Mouse (Mus musculus) forebrain, embryonic 14.5 days (tissue): Measurements from ENCODE around the gene Stim1. TPM values are rescaled to one million over a fixed set of nuclear protein-coding genes. Genes with fewer than 3 reads are reported as not detected.

Experiments
- ATAC-seq: fragments of 200-750 bp; cut with Nextera tagmentation; 2 replicates; pipeline ENCODE4 v1.8.0; 2017; ENCODE audit warnings: mild to moderate bottlenecking, moderate library complexity
- DNase-seq: peaks from one replicate; pipeline ENCODE4 v3.0.0-alpha.2; 2015; ENCODE audit warnings: low spot score
- H3K27ac ChIP-seq: fragments of 300-500 bp; sonication (generic); 2 replicates; pipeline ENCODE4 v1.5.1; 2014; ENCODE audit warnings: low read depth, mild to moderate bottlenecking, control low read depth, low read length, moderate library complexity
- H3K27me3 ChIP-seq: fragments of 300-500 bp; sonication (generic); replicated peaks from 2 replicates; pipeline ENCODE4 v1.6.1; 2014; ENCODE audit warnings: low read length, control low read depth, mixed read lengths; ENCODE audit not compliant: control insufficient read depth, insufficient read depth
- H3K36me3 ChIP-seq: fragments of 300-500 bp; sonication (generic); 2 replicates; pipeline ENCODE4 v1.6.1; 2014; ENCODE audit warnings: low read length, control low read depth; ENCODE audit not compliant: control insufficient read depth, insufficient read depth
- H3K4me1 ChIP-seq: fragments of 300-500 bp; sonication (generic); 2 replicates; pipeline ENCODE4 v1.6.1; 2014; ENCODE audit warnings: antibody characterized with exemption, low read length, control low read depth; ENCODE audit not compliant: control insufficient read depth, insufficient read depth
- H3K4me2 ChIP-seq: fragments of 300-500 bp; sonication (generic); 2 replicates; pipeline ENCODE4 v1.6.1; 2014; ENCODE audit warnings: mild to moderate bottlenecking, control low read depth, low read length
- H3K4me3 ChIP-seq: fragments of 300-500 bp; sonication (generic); 2 replicates; pipeline ENCODE4 v1.5.1; 2014; ENCODE audit warnings: low read depth, low read length, control low read depth
- H3K9ac ChIP-seq: fragments of 300-500 bp; sonication (generic); 2 replicates; pipeline ENCODE4 v1.6.1; 2014; ENCODE audit warnings: mild to moderate bottlenecking, low read length, control low read depth, moderate library complexity
- H3K9me3 ChIP-seq: fragments of 300-500 bp; sonication (generic); replicated peaks from 2 replicates; pipeline ENCODE4 v1.6.1; 2016; ENCODE audit warnings: low read length, control low read depth, mixed read lengths; ENCODE audit not compliant: control insufficient read depth
- whole genome bisulfite sequencing: fragments of 180-500 bp; shearing (Covaris S2); extraction: QIAGEN DNeasy Blood & Tissue Kit; methylation state at CpG from one replicate; pipeline ENCODE4 v1.1.7; 2014; 5-methylcytosine and 5-hydroxymethylcytosine counted together
- polyA plus RNA-seq: library from polyadenylated mRNA; unstranded; fragments of >200 nt; fragmentation: Nextera tagmentation; extraction: Ambion mirVana; gene quantifications from 2 replicates; pipeline ENCODE4 v1.2.1, GENCODE M21; 2014

The Stim1 gene
- polyA plus RNA-seq, 1 experiment from 2014 or later: 6.5 TPM

GRCm38 (mm10) chr7:102272422-102272948 lies 4.9 kb downstream of the Stim1 start:
- Histone ChIP-seq H3K4me1 (peaks cover 4% of the 10 kb centered on the region; the same call in 1 of the 2 replicates), H3K27me3 (no peaks in the 10 kb centered on the region), H3K4me3 (no peak overlapping the region), H3K9me3 (no peaks in the 10 kb centered on the region), H3K36me3 (no peaks in the 10 kb centered on the region), H3K4me2 (no peak overlapping the region), H3K27ac (no peak overlapping the region), H3K9ac (no peak overlapping the region)
- 95% methylated on average over 3 of the region's 3 CpGs for WGBS
- ATAC-seq: no peak
- DNase-seq: no peak

- Histone ChIP-seq H3K4me3 (no peak overlapping the region), H3K27me3 (no peaks in the 10 kb centered on the region), H3K4me2 (no peak overlapping the region), H3K27ac (no peak overlapping the region), H3K9ac (no peak overlapping the region), H3K9me3 (no peaks in the 10 kb centered on the region), H3K36me3 (no peaks in the 10 kb centered on the region), H3K4me1 (no peaks in the 10 kb centered on the region)
- DNase-seq: no peak
- no peak for ATAC-seq
- 100% methylated on average over 1 of the region's 1 CpGs for WGBS
These were observed 13.8 kb downstream of the Stim1 start for GRCm38 (mm10) chr7:102281403-102281802.

GRCm38 (mm10) chr7:102282261-102282660 lies 14.7 kb downstream of the Stim1 start:
- 84% methylated on average over 5 of the region's 5 CpGs for WGBS
- Histone ChIP-seq H3K9ac (no peak overlapping the region), H3K4me3 (no peak overlapping the region), H3K4me1 (no peaks in the 10 kb centered on the region), H3K36me3 (no peaks in the 10 kb centered on the region), H3K27me3 (no peaks in the 10 kb centered on the region), H3K27ac (no peak overlapping the region), H3K9me3 (no peaks in the 10 kb centered on the region), H3K4me2 (no peak overlapping the region)
- ATAC-seq: no peak
- no peak for DNase-seq

GRCm38 (mm10) chr7:102289466-102289865 lies 21.9 kb downstream of the Stim1 start:
- Histone ChIP-seq H3K9ac (no peak overlapping the region), H3K9me3 (no peaks in the 10 kb centered on the region), H3K4me1 (no peaks in the 10 kb centered on the region), H3K4me3 (no peak overlapping the region), H3K4me2 (no peak overlapping the region), H3K27ac (no peak overlapping the region), H3K27me3 (no peaks in the 10 kb centered on the region), H3K36me3 (no peaks in the 10 kb centered on the region)
- DNase-seq (no peak), ATAC-seq (no peak)
- 89% methylated on average over 6 of the region's 6 CpGs for WGBS

GRCm38 (mm10) chr7:102292228-102292627 lies 24.6 kb downstream of the Stim1 start:
- Histone ChIP-seq H3K9ac (no peak overlapping the region), H3K4me2 (no peak overlapping the region), H3K9me3 (no peaks in the 10 kb centered on the region), H3K27ac (no peak overlapping the region), H3K27me3 (no peaks in the 10 kb centered on the region), H3K4me1 (no peaks in the 10 kb centered on the region), H3K36me3 (no peaks in the 10 kb centered on the region), H3K4me3 (no peak overlapping the region)
- ATAC-seq: no peak
- WGBS: 91% methylated on average over 3 of the region's 3 CpGs
- DNase-seq: no peak

GRCm38 (mm10) chr7:102293234-102293633 lies 25.6 kb downstream of the Stim1 start:
- ATAC-seq (no peak), DNase-seq (no peak)
- no peak overlapping the region for H3K4me2 ChIP-seq
- 13% methylated on average over 2 of the region's 2 CpGs for WGBS
- no peaks in the 10 kb centered on the region for H3K4me1 ChIP-seq
- no peaks in the 10 kb centered on the region for H3K27me3 ChIP-seq
- H3K4me3 ChIP-seq: no peak overlapping the region
- no peaks in the 10 kb centered on the region for H3K9me3 ChIP-seq
- H3K27ac ChIP-seq: no peak overlapping the region
- H3K36me3 ChIP-seq: no peaks in the 10 kb centered on the region
- H3K9ac ChIP-seq: no peak overlapping the region

GRCm38 (mm10) chr7:102300761-102301160 lies 33.2 kb downstream of the Stim1 start:
- Histone ChIP-seq H3K27ac (no peak overlapping the region), H3K27me3 (no peaks in the 10 kb centered on the region), H3K36me3 (no peaks in the 10 kb centered on the region), H3K4me3 (no peak overlapping the region), H3K4me2 (no peak overlapping the region), H3K4me1 (no peaks in the 10 kb centered on the region), H3K9me3 (no peaks in the 10 kb centered on the region), H3K9ac (no peak overlapping the region)
- ATAC-seq: no peak
- 72% methylated on average over 1 of the region's 1 CpGs for WGBS
- no peak for DNase-seq

GRCm38 (mm10) chr7:102302471-102302870 lies 34.9 kb downstream of the Stim1 start:
- no peaks in the 10 kb centered on the region for H3K27me3 ChIP-seq
- no peaks in the 10 kb centered on the region for H3K36me3 ChIP-seq
- no peaks in the 10 kb centered on the region for H3K9me3 ChIP-seq
- H3K4me1 ChIP-seq: no peaks in the 10 kb centered on the region
- ATAC-seq (no peak), DNase-seq (no peak)
- H3K4me3 ChIP-seq: no peak overlapping the region
- WGBS: 92% methylated on average over 4 of the region's 4 CpGs
- no peak overlapping the region for H3K27ac ChIP-seq
- no peak overlapping the region for H3K4me2 ChIP-seq
- no peak overlapping the region for H3K9ac ChIP-seq

- H3K27me3 ChIP-seq: no peaks in the 10 kb centered on the region
- H3K9ac ChIP-seq: no peak overlapping the region
- no peak overlapping the region for H3K27ac ChIP-seq
- H3K4me2 ChIP-seq: no peak overlapping the region
- H3K36me3 ChIP-seq: no peaks in the 10 kb centered on the region
- H3K4me1 ChIP-seq: no peaks in the 10 kb centered on the region
- H3K4me3 ChIP-seq: no peak overlapping the region
- WGBS: 90% methylated on average over 2 of the region's 2 CpGs
- no peaks in the 10 kb centered on the region for H3K9me3 ChIP-seq
- ATAC-seq (no peak), DNase-seq (no peak)
These were observed 38.0 kb downstream of the Stim1 start for GRCm38 (mm10) chr7:102305596-102305995.
